Mouse (Mus musculus): ENCODE results near the gene Thap12.

- TF ChIP-seq CTCF (IDR thresholded peaks at IDR 0.05; ENCODE audit: borderline replicate concordance, extremely low read depth, insufficient read depth, insufficient read length) (no peak), POLR2A (IDR thresholded peaks at IDR 0.05; ENCODE audit: borderline replicate concordance, extremely low read depth, insufficient read depth, insufficient read length, poor library complexity, severe bottlenecking) (no peak)
Observed at GRCm38 (mm10) chr7:98729661-98730271, 26.9 kb downstream of the Thap12 start.
